Mouse (Mus musculus) kidney, embryonic 16.5 days (tissue): ENCODE results near the gene Reep3. TPM values are rescaled to one million over a fixed set of nuclear protein-coding genes. Genes with fewer than 3 reads are reported as not detected.

Source experiments
- ATAC-seq: fragments of 200-750 bp; cut with Nextera tagmentation; 2 replicates; pipeline ENCODE4 v1.8.0; 2017; ENCODE audit warnings: moderate TSS enrichment; ENCODE audit not compliant: low FRiP score, low TSS enrichment
- H3K27ac ChIP-seq: fragments of 300-500 bp; sonication (generic); 2 replicates; pipeline ENCODE4 v1.5.1; 2014; ENCODE audit warnings: low read length
- H3K27me3 ChIP-seq: fragments of 300-500 bp; sonication (generic); 2 replicates; pipeline ENCODE4 v1.6.1; 2014; ENCODE audit warnings: low read length, control low read depth, mixed read lengths; ENCODE audit not compliant: insufficient read depth
- H3K36me3 ChIP-seq: fragments of 300-500 bp; sonication (generic); 2 replicates; pipeline ENCODE4 v1.6.1; 2014; ENCODE audit warnings: low read length, control low read depth, mixed read lengths; ENCODE audit not compliant: insufficient read depth
- H3K4me1 ChIP-seq: fragments of 300-500 bp; sonication (generic); 2 replicates; pipeline ENCODE4 v1.6.1; 2014; ENCODE audit warnings: low read length, control low read depth, mixed read lengths; ENCODE audit not compliant: insufficient read depth
- H3K4me2 ChIP-seq: fragments of 300-500 bp; sonication (generic); replicated peaks from 2 replicates; pipeline ENCODE4 v1.6.1; 2014; ENCODE audit warnings: low read depth, low read length
- H3K4me3 ChIP-seq: fragments of 300-500 bp; sonication (generic); 2 replicates; pipeline ENCODE4 v1.5.1; 2014; ENCODE audit warnings: mild to moderate bottlenecking, low read length
- H3K9ac ChIP-seq: fragments of 300-500 bp; sonication (generic); replicated peaks from 2 replicates; pipeline ENCODE4 v1.6.1; 2014; ENCODE audit warnings: low read length
- H3K9me3 ChIP-seq: fragments of 300-500 bp; sonication (generic); 2 replicates; pipeline ENCODE4 v1.6.1; 2016; ENCODE audit warnings: low read length, control low read depth
- whole genome bisulfite sequencing: fragments of 180-500 bp; shearing (Covaris S2); extraction: QIAGEN DNeasy Blood & Tissue Kit; methylation state at CpG from one replicate; pipeline ENCODE4 v1.1.7; 2014; 5-methylcytosine and 5-hydroxymethylcytosine counted together
- polyA plus RNA-seq: library from polyadenylated mRNA; unstranded; fragments of >200 nt; fragmentation: Nextera tagmentation; extraction: Ambion mirVana; gene quantifications from 2 replicates; pipeline ENCODE4 v1.2.1, GENCODE M21; 2015

The Reep3 gene
- polyA plus RNA-seq, 1 experiment from 2014 or later: 41.6 TPM

DNA sequence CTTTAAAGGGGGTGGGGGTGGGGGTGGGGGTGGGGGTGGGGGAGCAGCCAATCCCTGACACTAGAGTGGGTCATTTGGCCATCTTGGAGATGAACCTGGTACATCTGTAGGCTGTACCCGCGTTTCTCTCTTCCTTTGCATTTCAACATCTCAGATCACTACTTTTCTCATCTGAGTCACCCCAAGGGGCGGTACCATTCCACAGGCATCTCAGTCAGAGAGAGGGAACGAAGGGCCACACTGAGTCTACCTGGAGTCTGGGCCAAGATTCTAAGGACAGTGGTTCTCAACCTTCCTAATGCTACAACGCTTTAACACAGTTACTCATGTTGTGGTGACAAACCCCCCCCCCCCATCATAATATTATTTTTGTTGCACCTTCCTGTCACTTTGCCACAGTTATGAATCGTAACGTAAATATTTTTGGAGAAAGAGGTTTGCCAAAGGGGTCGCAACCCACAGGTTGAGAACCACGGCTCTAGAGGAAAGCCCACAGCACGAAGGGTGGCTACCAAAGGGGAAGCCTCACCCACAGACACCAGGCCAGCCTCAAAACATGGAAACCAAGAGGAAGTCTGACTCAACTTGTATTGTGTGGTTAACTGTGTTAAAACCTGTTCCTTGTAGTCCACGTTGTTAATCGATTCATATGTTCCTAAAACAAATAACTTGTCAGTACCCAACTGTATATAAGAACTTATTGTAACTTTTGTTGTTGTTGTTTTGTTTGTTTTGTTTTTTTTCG, 47.7 kb downstream of the Reep3 start:
- no peak overlapping the region for H3K27ac ChIP-seq
- ATAC-seq: no peak
- H3K4me2 ChIP-seq: no peak overlapping the region
- H3K4me1 ChIP-seq: peaks cover 33% of the 10 kb centered on the region
- no peak overlapping the region for H3K4me3 ChIP-seq
- 87% methylated on average over 13 of the region's 13 CpGs for WGBS
- no peaks in the 10 kb centered on the region for H3K9me3 ChIP-seq
- no peak overlapping the region for H3K9ac ChIP-seq
- H3K27me3 ChIP-seq: no peaks in the 10 kb centered on the region
- no peaks in the 10 kb centered on the region for H3K36me3 ChIP-seq

DNA sequence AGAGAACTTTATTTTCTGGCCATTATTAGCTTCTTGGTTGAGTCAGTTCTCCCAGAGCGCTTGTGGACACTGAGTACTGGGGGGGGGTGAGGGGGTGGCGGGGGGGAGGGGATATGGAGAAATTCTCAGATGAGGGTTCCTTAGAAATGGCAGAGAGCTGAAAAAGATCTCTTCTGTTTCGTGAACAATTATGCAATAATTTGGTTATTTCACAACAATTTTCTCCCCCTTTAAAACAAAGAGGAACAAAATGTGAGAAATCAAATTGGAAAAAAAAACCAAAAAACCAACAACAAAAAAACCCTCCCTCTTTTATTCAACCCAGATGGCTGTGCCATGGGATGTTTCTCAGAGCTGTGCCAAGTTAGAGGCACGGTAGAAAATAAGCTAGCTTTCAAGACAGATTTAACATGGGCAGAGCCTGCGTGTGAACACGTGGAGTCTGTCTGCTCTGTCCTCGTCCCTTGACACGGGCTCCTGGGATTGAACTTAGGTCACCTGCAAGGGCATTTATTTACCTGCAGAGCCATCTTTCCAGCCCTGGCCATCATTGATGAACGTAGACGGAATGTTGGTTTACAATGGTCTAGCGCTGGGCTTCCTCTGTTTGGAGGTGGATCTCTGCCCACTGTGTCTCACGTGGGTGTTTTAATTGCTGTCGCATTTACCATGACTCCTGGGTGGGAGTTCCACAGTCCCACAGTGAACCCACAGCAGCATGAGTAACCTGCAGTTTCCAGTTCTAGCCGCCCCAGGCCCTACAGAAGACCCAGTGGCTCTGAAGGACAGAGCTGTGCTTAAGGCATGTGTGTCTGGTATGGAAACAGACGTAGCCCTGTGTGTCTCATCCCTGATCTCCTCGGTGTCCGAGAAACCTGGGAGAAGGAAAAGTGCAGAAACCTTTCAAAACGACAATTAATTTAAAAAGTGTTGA, 48.8 kb downstream of the Reep3 start:
- no peaks in the 10 kb centered on the region for H3K36me3 ChIP-seq
- no peak overlapping the region for H3K9ac ChIP-seq
- no peak overlapping the region for H3K4me2 ChIP-seq
- 78% methylated on average over 18 of the region's 18 CpGs for WGBS
- H3K27ac ChIP-seq: no peak overlapping the region
- no peaks in the 10 kb centered on the region for H3K27me3 ChIP-seq
- no peak for ATAC-seq
- H3K9me3 ChIP-seq: no peaks in the 10 kb centered on the region
- no peak overlapping the region for H3K4me3 ChIP-seq
- H3K4me1 ChIP-seq: peaks cover 25% of the 10 kb centered on the region

DNA sequence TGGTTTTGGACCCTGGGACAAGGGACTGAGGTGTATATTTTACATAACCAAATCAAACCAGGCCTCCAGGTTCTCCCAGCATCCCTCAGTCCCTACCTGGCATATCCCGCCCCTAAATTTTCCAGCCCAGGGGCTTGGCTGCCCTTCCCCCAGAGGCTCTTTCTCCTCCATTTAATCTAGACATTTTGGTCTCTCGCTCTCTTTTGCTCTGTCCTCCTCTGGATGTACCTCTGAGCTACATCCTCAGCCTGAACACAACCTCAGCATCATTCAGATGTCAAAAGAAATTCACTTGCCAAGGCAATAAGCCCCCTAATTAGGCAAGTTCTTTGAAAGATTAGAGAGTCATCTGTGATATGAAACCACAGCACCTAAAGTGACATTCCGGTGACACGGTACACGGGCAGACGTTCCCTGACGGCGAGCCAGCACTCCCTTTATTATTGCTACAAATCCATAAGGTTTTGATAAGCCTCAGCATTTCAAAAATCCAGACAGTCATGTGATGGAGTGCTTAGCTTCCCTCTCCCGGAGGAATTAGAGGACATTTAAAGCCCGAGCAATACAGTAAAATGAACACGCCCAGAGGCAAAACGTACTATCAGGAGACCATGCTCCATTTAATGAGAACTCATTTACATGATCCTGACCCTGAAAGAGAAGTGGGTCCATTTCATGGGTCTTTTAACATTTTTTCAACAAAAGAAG, 51.4 kb downstream of the Reep3 start:
- Histone ChIP-seq H3K9me3 (no peaks in the 10 kb centered on the region), H3K4me1 (peaks cover 12% of the 10 kb centered on the region), H3K27me3 (no peaks in the 10 kb centered on the region), H3K9ac (no peak overlapping the region), H3K4me2 (no peak overlapping the region), H3K27ac (no peak overlapping the region), H3K36me3 (no peaks in the 10 kb centered on the region), H3K4me3 (no peak overlapping the region)
- no peak for ATAC-seq
- 62% methylated on average over 12 of the region's 12 CpGs for WGBS

DNA sequence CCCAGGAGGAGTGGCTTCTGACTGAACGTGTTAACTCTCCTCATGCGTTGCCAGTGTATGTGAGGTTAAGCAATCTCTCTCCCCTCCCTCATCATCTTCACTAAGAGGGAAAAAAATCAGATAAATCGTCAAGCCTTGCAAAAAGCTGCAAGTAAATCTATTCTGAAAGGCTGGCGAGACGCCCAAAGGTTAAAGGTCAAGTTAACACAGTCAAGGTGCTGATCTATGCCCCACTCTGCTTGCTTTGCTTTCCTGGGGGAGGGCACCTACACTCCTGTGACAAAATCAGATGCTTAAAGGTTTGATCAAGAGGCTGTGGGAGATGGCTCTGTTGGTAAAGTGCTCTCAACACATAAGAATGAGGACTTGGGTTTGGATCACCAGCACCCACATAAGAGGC, 52.4 kb downstream of the Reep3 start:
- WGBS: 41% methylated on average over 5 of the region's 5 CpGs

DNA sequence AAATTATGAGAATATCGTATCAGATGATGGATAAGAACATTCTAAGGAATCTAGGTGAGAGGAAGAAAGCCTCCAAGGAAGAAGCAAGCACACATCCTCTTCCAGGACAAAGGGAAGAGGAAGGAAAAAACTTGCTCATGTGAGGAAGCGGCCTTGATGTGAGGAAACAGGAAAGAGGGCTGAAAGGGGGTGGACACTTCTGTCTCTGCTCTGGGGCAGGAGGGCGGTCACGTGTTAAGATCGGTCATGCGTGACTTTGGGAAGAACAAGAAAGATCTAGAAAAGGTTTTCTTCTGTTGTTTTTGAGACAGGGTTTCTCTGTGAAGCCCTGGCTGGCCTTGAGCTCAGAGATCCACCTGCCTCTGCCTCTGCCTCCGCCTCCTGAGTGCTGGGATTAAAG, 53.5 kb downstream of the Reep3 start:
- H3K27ac ChIP-seq: 0 out of 2 replicates have a peak overlapping the region, but pooled peaks have one; percentile 36
- 74% methylated on average over 7 of the region's 7 CpGs for WGBS
- no peaks in the 10 kb centered on the region for H3K9me3 ChIP-seq
- H3K4me3 ChIP-seq: no peak overlapping the region
- H3K27me3 ChIP-seq: no peaks in the 10 kb centered on the region
- no peaks in the 10 kb centered on the region for H3K36me3 ChIP-seq
- no peak overlapping the region for H3K9ac ChIP-seq
- H3K4me2 ChIP-seq: no peak overlapping the region
- no peak for ATAC-seq
- peaks cover 14% of the 10 kb centered on the region for H3K4me1 ChIP-seq

More for the DNA sequence above, 52.4 kb downstream of the Reep3 start:
- Histone ChIP-seq H3K9ac (no peak overlapping the region), H3K4me2 (no peak overlapping the region), H3K9me3 (no peaks in the 10 kb centered on the region), H3K36me3 (no peaks in the 10 kb centered on the region), H3K27ac (no peak overlapping the region), H3K27me3 (no peaks in the 10 kb centered on the region), H3K4me1 (peaks cover 16% of the 10 kb centered on the region), H3K4me3 (no peak overlapping the region)
- no peak for ATAC-seq

DNA sequence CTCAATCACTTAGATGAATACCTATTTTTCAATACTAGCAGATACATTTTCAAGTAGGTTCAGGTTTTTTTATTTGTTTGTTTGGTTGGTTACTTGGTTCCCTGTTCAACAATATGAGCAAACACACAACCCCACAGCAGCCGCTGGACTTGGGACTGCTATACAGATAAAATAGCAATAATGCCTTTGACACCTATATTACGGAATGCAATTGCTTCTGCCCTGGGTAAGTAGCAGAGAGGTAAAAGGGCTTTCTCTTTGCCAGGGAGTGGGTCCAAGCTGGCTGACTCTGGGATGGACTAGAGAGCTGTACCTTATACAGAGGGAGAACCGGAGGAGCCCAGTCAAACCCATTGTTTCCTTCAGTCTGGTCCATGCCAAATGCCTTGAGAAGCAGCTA, 56.3 kb downstream of the Reep3 start:
- Histone ChIP-seq H3K4me3 (no peak overlapping the region), H3K27ac (no peak overlapping the region), H3K9ac (no peak overlapping the region), H3K4me1 (peaks cover 8% of the 10 kb centered on the region), H3K27me3 (no peaks in the 10 kb centered on the region), H3K9me3 (no peaks in the 10 kb centered on the region), H3K36me3 (peaks cover 11% of the 10 kb centered on the region), H3K4me2 (no peak overlapping the region)
- no peak for ATAC-seq
- WGBS: 88% methylated on average over 3 of the region's 3 CpGs

DNA sequence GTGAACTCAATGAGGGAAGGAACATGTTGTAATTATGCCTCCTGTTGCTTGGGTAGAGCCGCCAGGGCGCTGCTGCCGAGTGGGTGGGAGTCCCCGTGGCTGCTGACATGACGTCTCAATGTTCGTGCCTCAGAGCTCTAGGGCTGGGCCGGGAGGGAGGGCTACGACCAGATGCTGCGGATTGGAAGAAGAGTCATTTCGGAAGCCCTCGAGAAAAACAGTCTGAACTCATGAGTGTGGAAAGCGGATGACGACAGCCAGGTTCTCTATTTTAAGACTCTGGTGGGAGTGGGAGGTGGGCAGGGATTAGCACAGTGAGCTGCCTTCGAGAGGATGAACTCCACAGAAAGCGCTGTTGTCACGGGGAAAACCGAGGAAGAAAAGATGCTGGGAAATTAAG, 57.7 kb downstream of the Reep3 start:
- Histone ChIP-seq H3K9ac (no peak overlapping the region), H3K27me3 (no peaks in the 10 kb centered on the region), H3K4me3 (no peak overlapping the region), H3K9me3 (no peaks in the 10 kb centered on the region), H3K4me2 (no peak overlapping the region), H3K36me3 (peaks cover 12% of the 10 kb centered on the region), H3K27ac (no peak overlapping the region), H3K4me1 (peaks cover 8% of the 10 kb centered on the region)
- no peak for ATAC-seq
- WGBS: 48% methylated on average over 17 of the region's 17 CpGs

DNA sequence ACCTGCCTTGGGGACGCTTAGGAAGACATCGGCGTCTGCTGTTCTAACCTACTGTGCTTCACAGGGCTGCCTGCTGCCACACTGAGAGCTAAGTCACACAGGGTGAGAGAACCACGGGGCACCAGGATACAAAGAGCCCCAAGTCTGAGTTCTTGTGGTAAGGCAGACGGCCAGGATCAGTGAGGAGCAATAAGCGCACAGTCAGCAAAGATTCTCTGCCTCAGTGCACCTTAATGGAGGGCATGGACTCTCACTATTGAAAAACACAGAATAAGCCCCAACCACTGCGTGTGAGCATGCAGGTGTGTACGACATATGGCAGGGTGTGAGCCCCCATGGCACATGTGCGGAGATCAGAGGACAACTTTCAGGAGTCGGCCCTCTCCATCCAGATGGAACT, 60.2 kb downstream of the Reep3 start:
- peaks cover 16% of the 10 kb centered on the region for H3K36me3 ChIP-seq
- H3K9ac ChIP-seq: no peak overlapping the region
- no peaks in the 10 kb centered on the region for H3K9me3 ChIP-seq
- H3K4me3 ChIP-seq: no peak overlapping the region
- no peak for ATAC-seq
- H3K27me3 ChIP-seq: no peaks in the 10 kb centered on the region
- no peak overlapping the region for H3K27ac ChIP-seq
- peaks cover 8% of the 10 kb centered on the region for H3K4me1 ChIP-seq
- WGBS: 92% methylated on average over 10 of the region's 10 CpGs
- no peak overlapping the region for H3K4me2 ChIP-seq

DNA sequence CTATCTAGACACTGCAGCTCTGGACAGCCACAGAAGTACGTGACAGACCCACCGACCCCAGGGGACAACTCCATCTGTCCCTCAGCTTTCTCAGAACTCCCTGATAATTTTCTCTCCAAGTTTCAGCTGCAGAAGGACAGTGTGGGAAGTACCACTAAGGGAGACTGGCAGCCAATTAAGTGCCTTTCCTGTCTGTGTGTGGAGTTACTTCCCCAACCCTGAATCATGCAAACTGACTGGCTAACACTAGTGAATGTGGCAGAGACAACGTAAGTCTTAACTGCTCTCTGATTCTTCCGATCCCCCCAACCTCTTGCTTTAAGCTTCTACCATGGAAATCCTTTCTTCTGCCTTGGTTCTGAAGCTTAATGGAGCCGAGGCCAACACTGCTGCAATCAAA, 60.6 kb downstream of the Reep3 start:
- no peaks in the 10 kb centered on the region for H3K9me3 ChIP-seq
- 84% methylated on average over 5 of the region's 5 CpGs for WGBS
- H3K36me3 ChIP-seq: peaks cover 16% of the 10 kb centered on the region
- no peak overlapping the region for H3K4me3 ChIP-seq
- H3K4me2 ChIP-seq: no peak overlapping the region
- H3K9ac ChIP-seq: no peak overlapping the region
- H3K27me3 ChIP-seq: no peaks in the 10 kb centered on the region
- ATAC-seq: no peak
- H3K4me1 ChIP-seq: peaks cover 8% of the 10 kb centered on the region
- no peak overlapping the region for H3K27ac ChIP-seq
